Mouse (Mus musculus) adipocyte (in vitro differentiated cells): ENCODE results near the gene Ckmt2.

Experiments
- DNase-seq: peaks from one replicate; pipeline ENCODE4 v3.0.0-alpha.2; 2016; ENCODE audit warnings: low spot score

Gene Ckmt2

DNA sequence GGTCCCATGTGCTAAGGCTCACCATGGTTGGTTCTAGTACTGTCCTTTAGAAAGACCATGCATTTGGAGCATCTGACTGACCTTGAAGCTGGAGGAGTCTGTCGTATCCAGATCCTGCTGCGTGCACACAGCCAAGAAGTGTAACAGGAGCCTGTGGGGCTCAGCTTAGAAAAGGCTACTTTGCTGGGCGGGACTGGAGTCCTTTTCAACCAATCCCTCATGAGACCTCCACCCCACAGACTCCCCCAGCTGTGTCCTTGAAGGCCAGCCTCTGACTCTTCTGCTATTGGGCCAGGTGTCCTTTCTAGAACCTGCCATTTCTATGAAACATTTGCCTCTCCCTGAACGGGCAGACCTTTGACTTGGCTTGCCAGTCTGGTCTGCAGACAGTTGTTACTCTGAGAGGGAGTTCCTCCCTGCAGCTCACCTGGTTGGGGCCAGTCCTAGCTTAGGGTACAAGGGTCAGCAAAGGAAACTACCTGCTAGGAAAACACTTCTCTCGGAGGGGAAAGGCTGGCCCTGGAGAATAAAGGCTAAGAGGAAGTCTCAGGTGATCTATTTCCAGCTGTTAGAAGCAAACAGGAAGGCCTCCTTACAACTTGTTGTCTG, at the start of gene Ckmt2:
Ckmt2 (minus strand) TSS at position 145 of the 609 bp plus-strand sequence.
- no peak for DNase-seq

DNA sequence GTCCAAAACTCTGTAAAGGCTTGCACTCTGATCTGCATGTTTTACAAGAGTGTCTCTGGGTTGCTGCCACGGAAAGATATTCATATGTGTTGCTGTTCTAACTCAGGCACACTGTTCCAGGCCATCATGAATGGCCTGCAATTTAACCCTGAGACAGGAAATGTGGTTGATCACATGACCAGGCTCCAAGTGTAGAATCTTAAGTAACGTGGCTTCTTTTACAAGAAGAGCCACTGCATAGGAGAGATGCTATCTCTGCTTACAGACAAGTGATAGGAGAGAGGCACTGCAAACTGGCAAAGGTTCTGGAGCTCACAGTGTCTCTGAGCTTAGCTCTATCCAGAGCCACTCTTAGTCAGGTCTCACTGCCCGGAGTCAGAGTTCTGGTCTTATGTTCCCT, 44.3 kb upstream of the Ckmt2 start:
- DNase-seq = peak; percentile 50

DNA sequence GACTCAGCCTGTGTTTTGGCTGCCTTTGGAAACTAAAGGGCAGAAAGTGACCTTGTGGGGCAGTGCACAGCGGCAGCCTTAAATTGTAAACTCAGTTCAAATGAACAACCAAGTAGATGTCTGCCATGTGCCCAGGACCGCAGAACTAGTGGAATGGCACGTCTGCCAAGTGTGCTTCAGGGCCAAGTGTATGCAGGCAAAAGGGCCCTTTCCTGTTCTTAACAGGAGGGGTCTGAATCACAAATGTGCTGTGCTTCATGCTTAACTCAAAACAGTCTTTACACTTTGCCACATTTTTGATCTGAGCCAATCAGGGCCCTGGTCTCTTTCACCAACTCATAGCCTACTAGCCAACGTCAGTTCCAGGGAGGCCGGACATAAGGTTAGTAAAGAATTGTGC, 42.1 kb upstream of the Ckmt2 start:
- DNase-seq = peak; percentile 90

DNA sequence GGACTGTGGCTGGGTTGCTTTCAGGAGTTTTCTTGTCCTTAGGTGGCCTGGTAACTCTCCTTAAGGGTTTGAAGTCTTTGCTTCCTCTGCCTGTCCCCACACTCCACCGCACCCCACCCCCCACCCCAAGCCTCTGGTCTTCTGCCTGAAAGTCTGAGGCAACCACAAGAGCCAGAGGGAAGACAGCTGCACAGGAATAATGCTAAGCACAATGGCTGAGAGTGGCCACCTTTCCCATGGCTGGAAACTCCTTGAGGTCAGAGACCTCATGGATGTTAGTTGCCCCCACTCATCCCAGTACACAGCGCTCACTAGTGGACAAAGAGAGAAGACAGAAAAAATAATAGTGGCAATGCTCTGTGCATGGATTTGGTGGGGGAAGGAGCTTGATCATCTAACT, 41.1 kb upstream of the Ckmt2 start:
- DNase-seq = no peak

DNA sequence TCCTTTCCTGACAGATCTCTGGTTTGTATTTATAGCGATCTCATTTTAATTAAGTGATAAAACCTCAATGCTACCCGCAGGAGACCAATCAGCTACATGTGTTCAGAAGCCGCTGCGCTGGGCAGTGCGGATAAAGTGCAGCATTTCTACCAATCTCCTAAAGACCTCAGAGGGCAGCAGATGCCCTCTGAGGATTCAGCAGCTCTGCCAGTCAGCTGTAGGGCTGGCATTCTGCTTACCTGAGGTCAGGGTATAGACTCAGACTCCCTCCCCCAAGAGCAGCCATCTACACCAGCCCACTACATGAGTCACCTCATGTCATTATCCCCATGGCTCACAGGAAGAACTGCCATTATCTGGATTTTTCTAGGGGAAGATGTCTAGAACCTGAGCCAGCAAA, 39.6 kb upstream of the Ckmt2 start:
- DNase-seq = no peak

DNA sequence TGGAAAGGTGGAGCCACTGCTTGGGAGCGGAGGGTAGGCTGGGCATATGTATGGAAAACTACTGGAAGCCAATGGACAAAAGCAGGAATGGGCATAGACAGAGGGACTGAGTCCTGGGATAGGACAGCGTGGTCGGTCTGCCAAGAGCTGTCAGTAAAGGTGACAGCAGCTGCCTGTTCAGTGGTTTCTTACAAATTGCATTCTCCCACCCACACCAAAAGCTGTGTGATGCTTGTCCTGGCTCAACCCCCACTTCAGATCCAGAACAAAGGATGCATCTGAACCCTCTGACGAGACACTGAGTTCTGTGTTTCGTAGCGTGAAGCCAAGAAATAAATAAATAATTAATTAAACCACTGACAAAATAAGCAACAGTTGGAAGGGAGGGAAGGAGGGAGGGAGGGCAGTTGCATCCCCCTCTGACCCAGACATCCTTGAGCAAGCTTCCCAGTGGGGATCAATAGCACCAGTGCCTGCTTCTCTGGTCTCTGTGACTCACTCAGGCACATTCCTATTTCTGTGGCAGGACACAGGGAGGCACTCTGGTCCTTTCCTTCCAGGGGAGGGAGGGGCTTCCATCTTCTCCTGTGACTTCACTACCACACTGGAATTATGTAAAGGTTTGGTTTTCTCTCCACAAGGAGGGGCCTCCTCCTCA, 39.0 kb upstream of the Ckmt2 start:
- DNase-seq = peak; percentile 69

DNA sequence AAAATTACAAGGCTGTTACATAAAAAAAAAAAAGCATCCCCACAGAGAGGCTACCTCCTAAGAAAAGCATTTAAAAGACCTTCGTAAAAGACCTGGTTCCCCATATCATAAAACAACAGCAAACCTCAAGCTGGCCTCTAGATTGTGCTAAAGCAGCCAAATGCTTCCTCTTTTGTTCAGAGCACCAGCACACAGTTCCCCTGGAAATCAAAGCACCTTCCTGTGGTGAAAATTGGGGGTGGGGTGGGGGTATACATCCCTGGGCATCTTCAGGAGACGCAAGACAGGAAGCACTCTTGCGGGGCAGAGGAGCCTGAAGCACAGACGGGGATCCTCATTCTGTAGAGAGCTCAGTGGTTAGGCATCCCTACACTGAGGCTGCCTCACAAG, 38.5 kb upstream of the Ckmt2 start:
- DNase-seq = no peak

DNA sequence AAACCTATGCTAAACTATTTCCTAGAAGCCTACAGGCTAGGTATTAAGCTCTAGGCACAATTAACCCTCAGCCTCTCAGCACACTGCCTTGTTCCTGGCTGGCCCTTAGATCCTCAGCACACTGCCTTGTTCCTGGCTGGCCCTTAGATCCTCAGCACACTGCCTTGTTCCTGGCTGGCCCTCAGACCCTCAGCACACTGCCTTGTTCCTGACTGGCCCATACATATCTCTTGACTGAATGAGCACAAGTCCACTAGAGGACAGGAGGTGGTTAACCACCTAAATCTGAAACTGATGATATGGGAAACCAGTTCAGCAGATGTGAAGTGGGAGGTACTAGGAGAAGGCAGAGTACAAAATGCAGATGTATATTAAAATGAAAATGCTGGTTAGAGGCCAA, 35.0 kb upstream of the Ckmt2 start:
- DNase-seq = no peak

DNA sequence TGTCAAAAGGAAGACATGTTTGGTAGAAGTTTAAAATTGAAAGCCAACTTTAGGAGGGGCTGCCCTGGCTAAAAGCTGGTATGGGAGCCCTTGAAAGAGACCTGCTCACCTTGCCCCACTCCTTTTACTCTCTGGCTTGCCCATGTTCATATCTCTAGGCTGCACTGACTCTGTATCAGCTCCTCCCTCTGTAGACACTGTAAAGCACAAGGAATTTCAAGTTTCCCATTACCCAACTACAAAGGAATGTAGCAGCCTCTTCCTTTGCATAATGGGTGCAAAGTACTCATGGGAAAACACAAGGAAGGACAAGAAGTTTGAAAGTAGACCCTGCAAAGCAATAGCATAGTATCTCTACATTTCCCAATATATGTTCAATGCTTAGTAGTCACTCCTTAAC, 34.5 kb upstream of the Ckmt2 start:
- DNase-seq = no peak

DNA sequence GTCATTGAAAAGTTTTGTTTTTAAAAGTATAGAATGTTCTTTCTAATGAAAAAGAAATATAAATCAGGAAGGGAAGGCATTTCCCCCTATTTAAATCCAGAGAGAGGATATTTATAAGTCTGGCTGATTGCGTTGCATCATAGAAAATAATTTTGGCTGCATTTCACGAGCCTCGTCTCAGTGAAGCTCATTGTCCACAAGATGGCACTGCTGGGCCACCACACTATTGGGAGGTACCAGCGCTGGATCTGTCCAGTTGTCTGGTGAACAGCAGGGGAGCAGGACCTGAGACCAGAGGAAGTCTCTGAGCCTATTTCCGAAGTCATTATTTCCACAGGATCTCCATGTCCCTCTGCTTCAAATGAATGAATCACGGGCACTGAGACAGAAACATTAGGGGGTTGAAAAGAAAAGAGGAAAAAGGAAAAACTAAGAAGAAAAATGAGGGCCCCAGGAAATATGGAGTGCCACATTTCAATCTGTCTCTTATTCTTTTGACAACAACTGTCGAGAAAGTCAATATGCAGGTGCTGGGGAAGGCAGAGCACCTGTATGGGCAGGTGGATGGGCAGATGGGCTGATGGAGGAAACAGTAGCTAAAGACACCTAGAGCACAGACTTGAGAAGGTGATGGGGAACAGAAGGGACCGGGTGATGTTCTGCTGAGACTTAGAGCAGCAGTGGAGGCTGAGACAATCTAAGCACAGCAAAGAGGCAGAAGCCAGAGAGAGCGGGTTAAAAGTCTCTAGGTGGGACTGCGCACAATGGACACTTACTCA, 31.7 kb upstream of the Ckmt2 start:
- peak; percentile 96 for DNase-seq

DNA sequence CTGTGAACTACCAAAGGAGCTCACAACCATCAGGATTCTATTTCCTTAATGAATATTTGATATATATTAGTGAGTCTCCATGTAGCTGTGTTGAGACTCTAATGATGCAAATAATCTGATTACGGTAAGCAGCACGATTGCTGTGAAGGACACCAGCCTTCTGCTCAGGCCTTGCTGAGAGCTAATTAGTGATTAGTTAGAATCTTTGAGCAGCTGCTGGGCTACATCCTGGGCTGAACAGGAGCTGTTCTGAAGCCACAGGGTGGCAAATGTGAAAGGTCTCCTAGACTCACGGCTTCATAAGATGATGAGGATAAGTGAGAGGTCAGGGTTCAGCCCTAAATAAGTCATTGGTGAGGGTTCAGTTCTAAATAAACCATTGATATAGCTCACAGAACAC, 29.7 kb upstream of the Ckmt2 start:
- DNase-seq = no peak

DNA sequence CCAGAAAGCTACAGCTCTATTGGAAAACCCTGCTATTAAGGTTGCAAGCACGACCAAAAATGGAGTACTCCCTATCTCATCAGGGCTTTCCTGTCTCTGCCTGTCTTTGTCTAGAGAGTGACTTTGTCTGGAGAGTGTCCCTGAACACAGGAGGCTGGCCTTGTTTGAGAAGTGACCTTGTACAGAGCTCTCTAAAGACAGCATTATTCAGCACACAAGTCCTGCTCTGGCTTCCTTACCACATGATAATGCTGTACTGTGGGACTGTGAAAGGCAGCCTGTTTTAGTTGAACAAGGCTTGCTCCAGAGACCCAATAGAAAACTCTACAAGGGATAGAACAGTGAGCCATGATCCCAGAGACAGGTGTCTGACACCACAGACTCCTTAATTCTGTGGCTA, 19.8 kb upstream of the Ckmt2 start:
- DNase-seq = no peak

DNA sequence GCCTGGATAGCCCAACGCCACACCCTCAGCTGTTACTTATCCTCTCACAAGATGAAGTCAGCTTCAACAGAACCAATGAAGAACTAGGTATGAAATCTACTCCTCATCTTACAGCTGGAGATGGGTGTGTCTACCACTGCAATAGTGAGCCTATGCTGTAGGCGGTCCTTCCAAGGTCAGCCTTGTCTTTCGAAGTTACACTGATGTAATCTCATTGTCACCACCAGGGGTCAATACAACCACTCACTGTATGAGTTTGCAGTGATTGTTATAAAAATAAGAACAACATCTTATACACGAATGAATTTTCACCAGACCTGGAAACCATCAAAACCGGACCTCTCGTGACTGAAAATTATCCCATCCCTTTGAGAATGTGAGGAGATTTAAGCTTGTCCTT, 16.4 kb upstream of the Ckmt2 start:
- peak; percentile 66 for DNase-seq

DNA sequence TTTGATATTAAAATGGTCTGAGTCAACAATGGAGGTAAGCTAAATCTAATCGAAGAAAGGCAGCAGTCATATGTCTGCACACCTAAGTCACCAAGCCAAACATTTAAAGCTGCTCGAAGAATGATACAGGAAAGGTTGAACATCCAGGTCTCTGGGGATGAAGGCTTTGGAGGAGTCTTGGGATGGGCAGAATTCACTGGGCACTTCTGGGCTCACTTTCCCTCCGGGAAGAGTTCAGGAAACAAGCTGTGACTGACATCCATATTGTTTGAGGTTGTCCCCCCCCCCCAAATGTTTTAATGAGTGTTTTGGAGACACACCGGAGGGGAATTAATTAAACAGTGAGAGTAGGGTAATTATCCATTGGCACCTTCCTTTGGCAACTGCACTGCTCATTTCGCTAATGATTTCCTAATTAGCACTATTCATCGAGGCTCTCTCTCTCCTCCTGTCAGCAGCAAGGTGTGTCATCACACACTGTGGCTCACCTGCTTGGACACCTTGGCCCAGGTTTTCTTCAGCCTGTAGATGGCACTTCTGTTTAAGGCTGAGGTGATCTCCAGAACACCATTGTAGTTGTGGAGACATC, 13.4 kb upstream of the Ckmt2 start:
- no peak for DNase-seq

DNA sequence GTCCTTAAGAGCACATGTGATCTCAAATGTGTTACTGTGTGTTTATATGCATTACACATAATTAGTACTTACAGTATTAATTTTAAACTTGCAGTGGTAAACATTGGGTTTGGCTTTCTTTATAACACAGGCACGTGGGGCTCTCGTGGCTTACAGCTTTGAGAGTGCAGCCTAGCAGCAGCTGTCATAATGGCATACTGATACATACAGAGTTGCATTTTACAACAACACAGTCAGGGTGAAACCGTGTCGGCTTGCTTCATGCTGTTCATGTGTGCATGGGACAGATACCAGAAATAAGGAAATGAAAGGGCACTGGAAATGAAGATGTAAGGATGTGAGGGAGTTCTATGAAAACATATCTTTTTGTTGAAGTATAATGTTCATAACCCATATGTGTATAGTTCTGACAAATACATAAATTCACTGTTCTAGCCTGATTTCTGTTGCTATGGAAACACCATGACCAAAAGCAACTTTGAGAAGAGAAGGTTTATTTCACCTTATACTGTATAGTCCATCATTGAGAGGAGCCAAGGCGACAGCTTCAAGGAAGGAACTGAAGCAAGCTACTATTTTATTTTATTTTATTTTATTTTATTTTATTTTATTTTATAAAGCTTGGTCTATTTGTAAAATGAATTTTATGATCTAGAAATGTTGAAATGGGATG, 8.2 kb upstream of the Ckmt2 start:
- no peak for DNase-seq

DNA sequence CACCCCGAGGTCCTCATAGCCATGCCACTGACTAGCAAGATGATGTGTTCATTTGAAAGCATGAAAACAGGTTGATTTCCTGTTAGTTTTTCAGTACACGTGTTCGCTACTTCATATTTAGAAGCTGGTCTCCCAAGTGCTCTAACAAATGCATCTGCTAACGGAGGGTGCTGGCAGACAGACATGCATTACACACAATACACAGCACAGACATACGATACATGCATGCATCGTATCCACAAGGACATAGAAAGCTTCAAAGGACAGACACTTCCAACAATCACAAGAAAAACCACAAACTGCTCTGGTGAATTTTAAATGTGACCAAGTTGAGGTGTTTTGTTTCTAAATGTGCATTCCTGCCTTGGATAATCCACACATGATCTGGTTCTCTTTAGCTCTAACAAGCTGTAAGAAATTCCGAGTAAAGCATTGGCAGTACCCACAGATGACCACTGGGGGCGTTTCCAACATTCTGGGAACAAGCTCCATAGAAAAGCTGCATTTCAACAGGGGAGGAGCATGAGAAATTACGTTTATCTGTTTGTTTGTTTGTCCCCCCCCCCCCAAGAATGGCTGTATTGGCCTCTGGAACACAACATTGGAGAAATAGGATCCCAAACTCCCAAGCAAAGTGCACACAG, 5.3 kb upstream of the Ckmt2 start:
- peak; percentile 55 for DNase-seq

DNA sequence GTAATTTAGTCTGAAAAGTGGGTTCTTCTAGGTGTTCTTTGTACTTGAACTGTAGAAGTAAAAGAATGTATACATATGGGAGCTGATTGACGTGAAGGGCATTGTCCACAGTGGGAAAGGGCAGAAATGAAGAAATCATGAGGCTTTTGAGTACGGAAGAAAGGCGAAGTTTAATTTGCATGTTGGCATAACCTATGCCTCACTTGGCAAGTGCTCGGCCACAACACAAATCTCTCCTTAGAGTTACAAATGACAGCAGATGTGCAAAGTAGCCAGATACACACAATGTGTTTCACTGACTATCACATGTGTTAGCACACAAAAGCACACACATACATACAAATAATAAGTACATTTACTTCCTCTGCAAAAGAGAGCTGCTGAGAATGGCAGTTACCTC, 3.6 kb upstream of the Ckmt2 start:
- DNase-seq = peak; percentile 49

DNA sequence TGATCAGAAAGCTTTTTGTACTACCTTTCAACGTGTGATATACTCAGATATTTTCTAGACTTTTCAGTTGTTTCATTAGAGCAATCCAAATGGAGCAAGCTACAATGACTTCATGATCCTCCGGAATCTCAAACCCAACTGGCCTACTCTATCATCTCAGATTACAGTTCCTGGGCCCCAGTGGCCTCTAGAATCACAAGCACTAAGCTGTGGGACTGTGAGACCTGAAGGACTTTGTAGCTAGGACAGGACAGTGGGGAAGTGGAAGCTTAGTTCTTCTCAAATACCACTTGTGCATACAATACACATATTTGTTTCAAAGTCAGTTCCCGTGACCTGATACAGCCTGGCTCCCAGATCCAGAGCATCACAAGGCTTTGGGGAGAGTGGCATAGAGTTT, 1.3 kb upstream of the Ckmt2 start:
- DNase-seq = no peak

DNA sequence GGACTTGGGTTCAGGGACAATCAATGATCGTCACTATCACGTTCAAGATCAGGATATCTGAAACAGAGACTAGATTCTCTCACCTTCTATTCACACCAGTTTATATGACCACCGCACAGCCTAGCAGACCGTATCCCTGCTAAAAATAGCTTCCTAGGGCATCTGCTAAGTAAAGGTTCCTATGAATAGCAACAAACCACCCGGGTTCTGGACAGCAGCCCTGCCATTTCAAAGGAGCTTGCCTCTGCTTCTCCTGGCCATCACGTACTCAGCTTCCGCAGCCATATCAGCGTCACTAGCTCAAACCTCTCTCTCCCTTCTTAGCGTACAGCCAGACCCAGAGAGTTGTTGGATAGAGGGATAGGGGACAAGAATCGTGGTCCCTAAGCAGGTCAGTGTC, 665 bp upstream of the Ckmt2 start:
- DNase-seq = no peak

DNA sequence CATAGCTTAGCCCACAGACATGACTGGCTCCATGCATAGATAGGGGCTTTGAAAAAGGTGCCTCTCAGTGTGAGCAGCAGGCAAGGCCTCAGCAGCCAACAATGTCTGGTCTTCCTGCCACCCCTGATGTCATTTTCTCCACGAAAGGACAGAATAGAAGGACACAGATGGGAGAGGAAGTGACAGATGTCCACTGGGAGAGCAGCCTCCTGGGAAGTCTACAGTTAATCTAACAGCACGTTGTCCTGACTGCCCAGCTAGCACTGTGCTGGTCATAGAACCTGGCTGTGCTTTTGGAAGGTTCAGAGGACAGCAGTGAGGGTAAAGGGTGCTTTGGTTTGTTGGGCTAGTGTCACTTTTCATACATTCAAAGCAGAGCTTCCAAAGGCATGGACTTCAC, 1.1 kb downstream of the Ckmt2 start:
- DNase-seq = no peak

DNA sequence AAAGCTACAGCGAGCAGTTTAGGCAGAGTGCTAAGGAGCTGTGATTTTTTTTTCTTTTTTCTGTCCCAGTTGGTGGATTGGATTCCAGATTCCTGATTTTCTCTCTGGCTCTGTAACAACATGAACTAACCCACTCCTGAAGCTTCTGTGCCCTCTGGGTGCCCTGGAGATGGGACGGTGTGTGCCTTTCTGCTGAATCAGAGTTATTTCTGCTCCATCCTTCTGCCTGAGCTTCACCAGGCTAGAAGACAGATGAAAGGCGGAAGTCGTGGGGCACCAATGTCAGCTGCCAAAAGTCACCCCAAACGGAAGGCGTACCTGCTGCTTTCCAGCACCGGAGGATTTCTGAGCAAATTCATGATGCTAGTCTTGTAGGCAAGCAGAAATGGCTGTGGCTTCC, 2.1 kb downstream of the Ckmt2 start:
- DNase-seq = no peak

DNA sequence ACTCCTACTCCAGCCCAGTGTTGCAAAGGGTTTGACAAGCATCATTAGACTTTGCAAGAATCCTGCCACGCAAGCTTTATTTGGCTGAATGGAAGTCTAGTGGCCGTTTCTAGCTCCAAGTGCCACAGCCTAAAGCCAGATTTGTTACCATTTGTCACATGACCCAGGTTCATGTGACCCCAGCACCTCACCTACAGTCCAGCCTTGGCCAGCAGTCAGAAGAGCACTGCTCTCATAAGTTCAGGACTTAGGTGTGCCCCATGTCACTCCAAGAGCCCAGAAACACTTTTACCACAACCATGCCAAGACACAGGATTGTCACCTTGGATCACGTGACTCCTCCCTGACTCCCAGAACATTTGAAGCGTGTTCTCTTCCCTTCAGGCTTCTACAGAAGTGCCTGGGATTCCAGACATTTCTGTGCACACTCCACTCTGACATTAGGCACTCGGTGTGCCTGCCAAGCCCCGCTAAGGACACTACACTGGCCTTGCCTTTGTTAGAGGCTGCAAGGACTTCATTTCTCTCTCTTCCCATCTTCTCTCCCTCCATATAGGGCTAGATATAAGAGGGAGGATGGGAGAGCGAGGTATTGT, 2.9 kb downstream of the Ckmt2 start:
- DNase-seq = no peak
